Mouse (Mus musculus): ENCODE data around the gene Sds.

Gene Sds

GRCm38 (mm10) chr5:120440733-120441132 lies 35.6 kb upstream of the Sds start:
- DNase-seq: peak; percentile 99 to 100

- no peak for DNase-seq
These were observed 29.0 kb upstream of the Sds start for GRCm38 (mm10) chr5:120447305-120447704.

GRCm38 (mm10) chr5:120454756-120455337 lies 21.5 kb upstream of the Sds start:
- no peak for DNase-seq

GRCm38 (mm10) chr5:120456253-120456652 lies 20.1 kb upstream of the Sds start:
- no peak for DNase-seq

GRCm38 (mm10) chr5:120456841-120457554 lies 19.3 kb upstream of the Sds start:
- peak in 1 of 2 experiments; percentile 30 for DNase-seq

GRCm38 (mm10) chr5:120457628-120458027 lies 18.7 kb upstream of the Sds start:
- peak; percentile 87 to 95 for DNase-seq

- peak in 1 of 2 experiments; percentile 46 for DNase-seq
These were observed 17.2 kb upstream of the Sds start for GRCm38 (mm10) chr5:120459133-120459532.

- no peak for DNase-seq
These were observed 14.4 kb upstream of the Sds start for GRCm38 (mm10) chr5:120461902-120462301.

- peak in 1 of 2 experiments; percentile 68 for DNase-seq
These were observed 12.0 kb upstream of the Sds start for GRCm38 (mm10) chr5:120464321-120464720.

GRCm38 (mm10) chr5:120465062-120465461 lies 11.3 kb upstream of the Sds start:
- peak; percentile 63 to 77 for DNase-seq

- no peak for DNase-seq
These were observed 10.5 kb upstream of the Sds start for GRCm38 (mm10) chr5:120465860-120466259.

- peak in 1 of 2 experiments; percentile 48 for DNase-seq
These were observed 9.3 kb upstream of the Sds start for GRCm38 (mm10) chr5:120467026-120467425.

- no peak for DNase-seq
These were observed 8.0 kb upstream of the Sds start for GRCm38 (mm10) chr5:120468336-120468735.

- DNase-seq: no peak
These were observed 7.5 kb upstream of the Sds start for GRCm38 (mm10) chr5:120468830-120469229.

GRCm38 (mm10) chr5:120471538-120471937 lies 4.8 kb upstream of the Sds start:
- no peak for DNase-seq

GRCm38 (mm10) chr5:120472770-120473169 lies 3.6 kb upstream of the Sds start, which contains the start of gene Sdsl:
Gene Sdsl, minus strand, starts transcription at chr5:120472810.
- no peak for DNase-seq

GRCm38 (mm10) chr5:120473361-120473760 lies 3.0 kb upstream of the Sds start:
- no peak for DNase-seq

GRCm38 (mm10) chr5:120475861-120476260 lies 465 bp upstream of the Sds start:
- no peak for DNase-seq

GRCm38 (mm10) chr5:120477993-120478392 lies 1.7 kb downstream of the Sds start:
- DNase-seq: no peak

- no peak for DNase-seq
These were observed 3.2 kb downstream of the Sds start for GRCm38 (mm10) chr5:120479538-120479937.

- no peak for DNase-seq
These were observed 4.9 kb downstream of the Sds start for GRCm38 (mm10) chr5:120481205-120481604.

GRCm38 (mm10) chr5:120483399-120483798 lies 7.1 kb downstream of the Sds start:
- DNase-seq: no peak

- no peak for DNase-seq
These were observed 11.5 kb downstream of the Sds start for GRCm38 (mm10) chr5:120487844-120488243.

- DNase-seq: peak; percentile 74 to 79
These were observed 14.4 kb downstream of the Sds start for GRCm38 (mm10) chr5:120490679-120491192.

Measured in cerebellum, postnatal 14 days (tissue).